Mouse (Mus musculus) kidney, embryonic 14.5 days (tissue): Measurements from ENCODE around the gene E2f8. TPM values are rescaled to one million over a fixed set of nuclear protein-coding genes. Genes with fewer than 3 reads are reported as not detected.
A peak's percentile ranks its signal among the peaks of the same experiment; 100 is the strongest.

Experiments
- ATAC-seq: fragments of 200-750 bp; cut with Nextera tagmentation; 2 replicates; pipeline ENCODE4 v1.8.0; 2017; ENCODE audit warnings: moderate number of reproducible peaks, mild to moderate bottlenecking, moderate TSS enrichment, moderate library complexity; ENCODE audit not compliant: low FRiP score, low TSS enrichment
- H3K27ac ChIP-seq: fragments of 300-500 bp; sonication (generic); 2 replicates; pipeline ENCODE4 v1.5.1; 2014; ENCODE audit warnings: low read depth, mild to moderate bottlenecking, low read length, moderate library complexity, mixed read lengths
- H3K27me3 ChIP-seq: fragments of 300-500 bp; sonication (generic); 2 replicates; pipeline ENCODE4 v1.6.1; 2014; ENCODE audit warnings: mild to moderate bottlenecking, low read length; ENCODE audit not compliant: control insufficient read depth, insufficient read depth
- H3K36me3 ChIP-seq: fragments of 300-500 bp; sonication (generic); 2 replicates; pipeline ENCODE4 v1.6.1; 2014; ENCODE audit warnings: low read length, mixed read lengths; ENCODE audit not compliant: control insufficient read depth, insufficient read depth
- H3K4me1 ChIP-seq: fragments of 300-500 bp; sonication (generic); 2 replicates; pipeline ENCODE4 v1.6.1; 2014; ENCODE audit warnings: low read length, mixed read lengths; ENCODE audit not compliant: control insufficient read depth, insufficient read depth
- H3K4me2 ChIP-seq: fragments of 300-500 bp; sonication (generic); replicated peaks from 2 replicates; pipeline ENCODE4 v1.6.1; 2014; ENCODE audit warnings: low read depth, mild to moderate bottlenecking, low read length
- H3K4me3 ChIP-seq: fragments of 300-500 bp; sonication (generic); 2 replicates; pipeline ENCODE4 v1.5.1; 2014; ENCODE audit warnings: mild to moderate bottlenecking, low read length
- H3K9ac ChIP-seq: fragments of 300-500 bp; sonication (generic); 2 replicates; pipeline ENCODE4 v1.6.1; 2014; ENCODE audit warnings: low read depth, mild to moderate bottlenecking, low read length, moderate library complexity
- H3K9me3 ChIP-seq: fragments of 300-500 bp; sonication (generic); 2 replicates; pipeline ENCODE4 v1.6.1; 2016; ENCODE audit warnings: low read length; ENCODE audit not compliant: control insufficient read depth
- WGBS: fragments of 180-500 bp; shearing (Covaris S2); extraction: QIAGEN DNeasy Blood & Tissue Kit; methylation state at CpG from one replicate; pipeline ENCODE4 v1.1.7; 2014; 5-methylcytosine and 5-hydroxymethylcytosine counted together
- polyA plus RNA-seq: library from polyadenylated mRNA; unstranded; fragments of >200 nt; fragmentation: Nextera tagmentation; extraction: Ambion mirVana; gene quantifications from 2 replicates; pipeline ENCODE4 v1.2.1, GENCODE M21; 2014

E2f8 gene
- 16.2 and 25.4 TPM in 2 replicates for polyA plus RNA-seq

DNA sequence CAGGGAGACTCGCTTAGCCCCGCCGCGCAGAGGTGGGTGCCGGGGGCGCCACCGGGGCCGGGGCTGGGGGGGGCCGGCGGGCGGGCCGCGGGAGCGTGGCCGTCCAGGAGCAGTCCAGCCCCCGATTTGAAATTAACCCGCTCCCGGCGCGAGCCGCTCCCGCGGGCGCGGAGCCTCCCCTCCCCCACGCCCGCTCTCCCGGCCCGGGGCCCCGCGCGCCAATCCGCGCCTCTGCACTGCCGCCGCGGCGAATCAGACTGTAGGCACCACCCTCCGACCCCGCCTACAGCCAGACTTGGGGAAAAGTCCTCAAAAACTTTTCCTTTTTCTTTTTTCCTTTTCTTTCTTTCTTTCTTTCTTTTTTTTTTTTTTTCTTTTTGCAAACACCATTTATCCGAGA lies at the start of gene E2f8:
Gene E2f8 (minus strand): TSS at position 111 of the 400 bp plus-strand sequence.
- Histone ChIP-seq H3K9me3 (no peaks in the 10 kb centered on the region), H3K27me3 (peaks cover 7% of the 10 kb centered on the region; the same call in 1 of the 2 replicates), H3K4me2 (peak within 1 kb of the TSS; percentile 92), H3K4me1 (peaks cover 20% of the 10 kb centered on the region), H3K27ac (peak within 1 kb of the TSS; percentile 89), H3K4me3 (peak within 1 kb of the TSS; percentile 65), H3K9ac (peak within 1 kb of the TSS; percentile 90), H3K36me3 (peaks cover 8% of the 10 kb centered on the region; the same call in 1 of the 2 replicates)
- ATAC-seq: peak; percentile 87
- WGBS: under 1% methylated on average over 33 of the region's 41 CpGs

DNA sequence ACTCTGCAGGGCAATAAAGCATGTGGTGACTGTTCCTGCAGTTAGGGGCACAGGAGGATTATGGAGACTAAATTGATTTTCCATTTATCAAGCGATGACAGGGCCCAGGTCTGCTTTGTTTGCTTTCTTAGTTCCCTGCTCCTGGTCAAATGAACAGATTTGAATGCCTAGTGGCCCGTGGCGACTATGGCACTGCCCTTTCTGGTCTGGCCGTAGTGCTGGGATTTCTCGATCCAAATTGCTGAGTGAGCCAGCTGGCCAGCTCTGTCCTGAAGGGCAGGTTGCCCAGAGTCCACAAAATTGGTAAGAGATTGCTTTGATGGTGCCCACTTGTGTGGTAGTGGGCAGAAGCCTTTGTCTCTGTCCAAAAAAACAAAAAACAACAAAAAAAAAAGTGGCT lies 49.0 kb upstream of the E2f8 start:
- ATAC-seq: no peak
- peaks cover 6% of the 10 kb centered on the region; the same call in 1 of the 2 replicates for H3K4me1 ChIP-seq
- H3K36me3 ChIP-seq: no peaks in the 10 kb centered on the region
- H3K4me3 ChIP-seq: no peak overlapping the region
- H3K9ac ChIP-seq: no peak overlapping the region
- no peaks in the 10 kb centered on the region for H3K9me3 ChIP-seq
- no peak overlapping the region for H3K4me2 ChIP-seq
- no peaks in the 10 kb centered on the region for H3K27me3 ChIP-seq
- H3K27ac ChIP-seq: no peak overlapping the region
- 33% methylated on average over 5 of the region's 5 CpGs for WGBS

- Histone ChIP-seq H3K4me1 (peaks cover 16% of the 10 kb centered on the region), H3K36me3 (no peaks in the 10 kb centered on the region), H3K9me3 (no peaks in the 10 kb centered on the region), H3K27ac (no peak overlapping the region), H3K9ac (no peak overlapping the region), H3K4me2 (no peak overlapping the region), H3K4me3 (no peak overlapping the region), H3K27me3 (no peaks in the 10 kb centered on the region)
- WGBS: 2% methylated on average over 3 of the region's 3 CpGs
- ATAC-seq: no peak
These were observed 47.0 kb upstream of the E2f8 start for GRCm38 (mm10) chr7:48928364-48928763.

DNA sequence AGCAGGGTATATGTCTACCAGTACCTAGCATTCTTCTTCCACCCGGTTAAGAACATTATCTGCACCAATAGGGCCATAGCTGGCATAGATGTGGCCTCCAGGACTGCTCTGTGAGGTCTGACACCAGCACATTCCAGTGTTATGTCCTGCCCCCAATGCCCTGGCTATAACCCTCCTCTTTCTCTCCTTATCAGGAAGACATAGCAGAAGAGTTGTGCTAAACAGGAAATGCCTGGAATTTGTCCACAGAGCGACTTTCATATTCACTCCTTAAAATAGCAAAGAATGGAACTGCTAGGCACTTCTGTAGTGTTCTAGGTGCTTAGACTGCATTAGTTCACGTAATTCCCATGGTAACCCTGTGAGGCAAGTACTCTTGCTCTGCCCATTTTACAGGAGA lies 43.8 kb upstream of the E2f8 start:
- H3K27ac ChIP-seq: no peak overlapping the region
- no peaks in the 10 kb centered on the region for H3K36me3 ChIP-seq
- 73% methylated on average over 3 of the region's 3 CpGs for WGBS
- peaks cover 20% of the 10 kb centered on the region for H3K4me1 ChIP-seq
- no peaks in the 10 kb centered on the region for H3K27me3 ChIP-seq
- no peaks in the 10 kb centered on the region for H3K9me3 ChIP-seq
- no peak overlapping the region for H3K9ac ChIP-seq
- H3K4me3 ChIP-seq: no peak overlapping the region
- H3K4me2 ChIP-seq: no peak overlapping the region
- ATAC-seq: no peak

- peak; percentile 24; the same call in 1 of the 2 replicates for ATAC-seq
- 17% methylated on average over 10 of the region's 10 CpGs for WGBS
- Histone ChIP-seq H3K4me2 (no peak overlapping the region), H3K9ac (no peak overlapping the region), H3K4me1 (peaks cover 20% of the 10 kb centered on the region), H3K27ac (no peak overlapping the region), H3K4me3 (no peak overlapping the region), H3K9me3 (no peaks in the 10 kb centered on the region), H3K36me3 (no peaks in the 10 kb centered on the region), H3K27me3 (no peaks in the 10 kb centered on the region)
These were observed 42.2 kb upstream of the E2f8 start for GRCm38 (mm10) chr7:48923620-48924019.

GRCm38 (mm10) chr7:48918389-48918788 lies 37.0 kb upstream of the E2f8 start:
- Histone ChIP-seq H3K4me2 (no peak overlapping the region), H3K9me3 (no peaks in the 10 kb centered on the region)

DNA sequence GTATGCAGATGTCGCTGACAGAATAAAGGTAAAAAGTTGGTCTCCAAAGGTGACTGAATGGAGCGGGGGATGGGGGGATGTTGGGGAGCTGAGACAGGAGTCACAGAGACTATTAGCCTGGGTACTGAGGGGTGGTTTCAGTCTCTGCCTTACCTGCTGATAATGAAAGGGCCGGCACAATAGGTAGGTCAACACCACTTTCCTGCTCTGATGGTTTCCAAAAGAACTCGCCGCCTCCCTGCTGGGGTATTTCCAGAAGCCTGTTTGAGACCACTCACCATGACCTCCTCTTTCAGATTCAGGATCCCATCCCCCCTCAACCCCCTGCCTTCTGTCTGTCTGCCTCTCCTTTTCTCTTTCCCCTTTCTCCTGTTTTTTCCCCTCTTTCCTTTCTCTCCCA lies 36.6 kb upstream of the E2f8 start:
- H3K27ac ChIP-seq: no peak overlapping the region
- 0 out of 2 replicates have a peak, but pooled peaks have one; percentile 7 for ATAC-seq
- no peak overlapping the region for H3K9ac ChIP-seq
- 22% methylated on average over 5 of the region's 5 CpGs for WGBS
- no peaks in the 10 kb centered on the region for H3K27me3 ChIP-seq
- peaks cover 9% of the 10 kb centered on the region for H3K4me1 ChIP-seq
- H3K4me2 ChIP-seq: no peak overlapping the region
- no peaks in the 10 kb centered on the region for H3K36me3 ChIP-seq
- no peaks in the 10 kb centered on the region for H3K9me3 ChIP-seq
- H3K4me3 ChIP-seq: no peak overlapping the region

More at GRCm38 (mm10) chr7:48918389-48918788, 37.0 kb upstream of the E2f8 start:
- H3K9ac ChIP-seq: no peak overlapping the region
- H3K36me3 ChIP-seq: no peaks in the 10 kb centered on the region
- 37% methylated on average over 11 of the region's 11 CpGs for WGBS
- peaks cover 13% of the 10 kb centered on the region for H3K4me1 ChIP-seq
- H3K27me3 ChIP-seq: no peaks in the 10 kb centered on the region
- no peak for ATAC-seq
- H3K4me3 ChIP-seq: no peak overlapping the region
- H3K27ac ChIP-seq: no peak overlapping the region

- Histone ChIP-seq H3K4me3 (no peak overlapping the region), H3K4me1 (peaks cover 9% of the 10 kb centered on the region; the same call in 1 of the 2 replicates), H3K27ac (no peak overlapping the region), H3K9me3 (no peaks in the 10 kb centered on the region), H3K27me3 (no peaks in the 10 kb centered on the region), H3K36me3 (no peaks in the 10 kb centered on the region), H3K4me2 (no peak overlapping the region), H3K9ac (no peak overlapping the region)
- no peak for ATAC-seq
- 37% methylated on average over 5 of the region's 5 CpGs for WGBS
These were observed 36.1 kb upstream of the E2f8 start for GRCm38 (mm10) chr7:48917463-48917862.

- Histone ChIP-seq H3K36me3 (no peaks in the 10 kb centered on the region), H3K4me2 (no peak overlapping the region), H3K27me3 (no peaks in the 10 kb centered on the region), H3K4me3 (no peak overlapping the region), H3K27ac (no peak overlapping the region), H3K9me3 (no peaks in the 10 kb centered on the region), H3K4me1 (peaks cover 9% of the 10 kb centered on the region; the same call in 1 of the 2 replicates), H3K9ac (no peak overlapping the region)
- ATAC-seq: no peak
- 58% methylated on average over 12 of the region's 12 CpGs for WGBS
These were observed 33.5 kb upstream of the E2f8 start for GRCm38 (mm10) chr7:48914630-48915506.
